9 mouse cellular contexts compared by ENCODE assay signal in the genomic region with DNA sequence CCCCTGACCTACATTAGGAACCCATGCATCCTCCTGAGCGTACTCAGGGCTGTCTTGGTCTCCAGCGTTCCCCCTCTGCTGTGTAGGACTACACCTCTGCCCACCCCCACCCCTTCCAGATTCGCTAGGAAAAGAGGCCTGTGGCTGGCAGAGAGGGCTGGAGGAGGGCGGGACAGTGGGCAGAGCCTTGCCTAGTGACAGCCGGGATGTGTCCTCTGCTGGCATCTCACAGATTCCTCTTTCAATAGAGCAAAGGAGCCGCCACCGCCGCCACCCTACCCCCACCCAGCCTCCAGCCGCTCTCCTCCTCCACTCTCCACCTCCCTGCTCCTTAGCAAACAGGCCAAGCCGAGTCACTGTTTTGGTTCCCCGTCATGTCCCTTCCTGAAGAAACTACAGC. TPM values are rescaled to one million over a fixed set of nuclear protein-coding genes. Genes with fewer than 3 reads are reported as not detected.
DNase-seq lines count a peak whose midpoint lies in the region; ATAC-seq and TF ChIP-seq lines count a peak whose summit lies in the region.
"Had no signal": no experiment of that assay in that cellular context is flagged by ENCODE, and none has a peak within 500 bp of the region (broad histone marks: within the 10 kb centered on the region; RNA-seq: fewer than 3 reads in every experiment).

No protein-coding gene starts in this region.

- H3K9me3 ChIP-seq in kidney, embryonic 14.5 days (ENCODE audit: control insufficient read depth, low read length): no peaks in the 10 kb centered on the region

- peak overlapping the region; percentile 28; the same call in 1 of the 2 replicates for H3K9ac ChIP-seq in kidney, embryonic 14.5 days (ENCODE audit: low read depth, low read length)

- 11% methylated on average over 11 of the region's 11 CpGs for WGBS in kidney, embryonic 14.5 days

- peaks cover 13% of the 10 kb centered on the region for H3K4me1 ChIP-seq in kidney, embryonic 14.5 days (ENCODE audit: control insufficient read depth, insufficient read depth, low read length)

- intact Hi-C loops in gastrocnemius, adult 2 months (cut with DNase I): loop anchor here (1.0 kb wide), 1 partner anchor 31 kb away; no protein-coding TSS in a partner anchor

- no peak for TF ChIP-seq CTCF in gastrocnemius, adult 2 months (IDR thresholded peaks at IDR 0.05)

- ATAC-seq in kidney, embryonic 14.5 days (ENCODE audit: low FRiP score, low TSS enrichment): peak; percentile 80

- 0 out of 2 replicates have a peak overlapping the region, but pooled peaks have one; percentile 24 for H3K27ac ChIP-seq in kidney, embryonic 14.5 days (ENCODE audit: low read depth, low read length)
- H3K27ac ChIP-seq in gastrocnemius, adult 2 months: peak overlapping the region; percentile 99

- peak overlapping the region; percentile 19; the same call in 1 of the 2 replicates for H3K4me2 ChIP-seq in kidney, embryonic 14.5 days (replicated peaks; ENCODE audit: low read depth, low read length)

- DNase-seq in kidney, postnatal 14 days: no peak
- peak; percentile 24 for DNase-seq in brain, adult 2 months (ENCODE audit: low read depth, low spot score)
- peak; percentile 89 for DNase-seq in gastrocnemius, adult 2 months
- DNase-seq in induced T-regulatory cell, adult 2 months (ENCODE audit: low read depth): peak; percentile 2
- peak; percentile 50 for DNase-seq in retina, embryonic 14.5 days (ENCODE audit: low spot score)
- no peak for DNase-seq in cerebellum, adult 18-20 months
- DNase-seq in spleen, postnatal 14 days (ENCODE audit: low spot score in 2 of 2): no peak

- H3K4me3 ChIP-seq in kidney, embryonic 14.5 days (ENCODE audit: low read length): no peak overlapping the region
- H3K4me3 ChIP-seq in gastrocnemius, adult 2 months: peak overlapping the region; percentile 73

- no peaks in the 10 kb centered on the region for H3K27me3 ChIP-seq in kidney, embryonic 14.5 days (ENCODE audit: control insufficient read depth, insufficient read depth, low read length)

- no peaks in the 10 kb centered on the region for H3K36me3 ChIP-seq in kidney, embryonic 14.5 days (ENCODE audit: control insufficient read depth, insufficient read depth, low read length)

RNA-seq across cellular contexts. Expression of a gene that starts 0.6 kb away (rescaled TPM):
- polyA plus RNA-seq in kidney, embryonic 14.5 days (2014; fragmentation: Nextera tagmentation; extraction: Ambion mirVana): 0.46 and 0.49 TPM in 2 replicates
- 1 to 10 TPM; 3.9 to 6.5 TPM for total RNA-seq in gastrocnemius, adult 2 months (2021)
- polyA plus RNA-seq: neural tube, embryonic 14.5 days had no signal

RNA-seq across cellular contexts. Expression of a gene that starts 11.6 kb away (rescaled TPM):
- 0.29 and 0.35 TPM in 2 replicates for polyA plus RNA-seq in kidney, embryonic 14.5 days (2014; fragmentation: Nextera tagmentation; extraction: Ambion mirVana)
- total RNA-seq in gastrocnemius, adult 2 months (2021): 100 to 1,000 TPM; 439 to 468 TPM
- polyA plus RNA-seq: neural tube, embryonic 14.5 days had no signal

RNA-seq across cellular contexts. Expression of a gene that starts 23.2 kb away (rescaled TPM):
- polyA plus RNA-seq in kidney, embryonic 14.5 days (2014; fragmentation: Nextera tagmentation; extraction: Ambion mirVana): 65.4 and 76.2 TPM in 2 replicates
- total RNA-seq in gastrocnemius, adult 2 months (2021): 1 to 10 TPM; 4.2 to 6.2 TPM

RNA-seq across cellular contexts. Expression of a gene that starts 50.1 kb away (rescaled TPM):
- 7.3 and 7.4 TPM in 2 replicates for polyA plus RNA-seq in kidney, embryonic 14.5 days (2014; fragmentation: Nextera tagmentation; extraction: Ambion mirVana)
- under 1 TPM; 0.28 to 0.64 TPM for total RNA-seq in gastrocnemius, adult 2 months (2021)

Comparison
In these comparisons a context has a peak if more than half of its experiments do, and no peak if none do; other contexts are left out.
1. DNase-seq: peak in brain, adult 2 months (single experiment), gastrocnemius, adult 2 months (single experiment), induced T-regulatory cell, adult 2 months (single experiment) and retina, embryonic 14.5 days (single experiment); none in kidney, postnatal 14 days (single experiment), cerebellum, adult 18-20 months (0 of 2) and spleen, postnatal 14 days (0 of 2).